Mouse (Mus musculus) brown adipose tissue, adult 24 weeks (tissue): Measurements from ENCODE around the gene Il2ra. TPM values are rescaled to one million over a fixed set of nuclear protein-coding genes. Genes with fewer than 3 reads are reported as not detected.
A peak's percentile ranks its signal among the peaks of the same experiment; 100 is the strongest.

ENCODE experiments used
- H3K27ac ChIP-seq: fragments of 200-500 bp; replicated peaks from 2 replicates; pipeline ENCODE4 v1.5.1; 2012; ENCODE audit warnings: low read depth, mild to moderate bottlenecking, low read length
- H3K4me1 ChIP-seq: fragments of 200-500 bp; 2 replicates; pipeline ENCODE4 v1.6.1; 2012; ENCODE audit warnings: low read length, mixed read lengths; ENCODE audit not compliant: control insufficient read depth, insufficient read depth, insufficient read length
- H3K4me3 ChIP-seq: fragments of 200-500 bp; 2 replicates; pipeline ENCODE4 v1.5.1; 2012; ENCODE audit warnings: low read depth, mild to moderate bottlenecking, low read length, moderate library complexity; ENCODE audit not compliant: insufficient read depth
- polyA plus RNA-seq: library from polyadenylated mRNA; stranded (reverse); fragments of >200 nt; gene quantifications from 2 replicates; pipeline ENCODE4 v1.2.4, GENCODE M21; 2012; ENCODE audit not compliant: missing spikeins, insufficient read depth, insufficient read length

The Il2ra gene
- polyA plus RNA-seq, 1 experiment = 0.32 TPM

GRCm38 (mm10) chr2:11663961-11664360 lies 21.4 kb downstream of the Il2ra start:
- Histone ChIP-seq H3K4me1 (no peaks in the 10 kb centered on the region; the same call in 1 of the 2 replicates), H3K4me3 (no peak overlapping the region), H3K27ac (peak overlapping the region; percentile 87)

GRCm38 (mm10) chr2:11664367-11664766 lies 21.8 kb downstream of the Il2ra start:
- H3K27ac ChIP-seq = peak overlapping the region; percentile 87
- H3K4me3 ChIP-seq = peak overlapping the region; percentile 27
- H3K4me1 ChIP-seq = no peaks in the 10 kb centered on the region; the same call in 1 of the 2 replicates

- no peaks in the 10 kb centered on the region; the same call in 1 of the 2 replicates for H3K4me1 ChIP-seq
- peak overlapping the region; percentile 27 for H3K4me3 ChIP-seq
- peak overlapping the region; percentile 87 for H3K27ac ChIP-seq
These were observed 22.2 kb downstream of the Il2ra start for GRCm38 (mm10) chr2:11664806-11665205.

GRCm38 (mm10) chr2:11665326-11665725 lies 22.7 kb downstream of the Il2ra start:
- H3K4me3 ChIP-seq = no peak overlapping the region

GRCm38 (mm10) chr2:11672144-11672543 lies 29.5 kb downstream of the Il2ra start:
- no peak overlapping the region for H3K4me3 ChIP-seq

More at GRCm38 (mm10) chr2:11665326-11665725, 22.7 kb downstream of the Il2ra start:
- peak overlapping the region; percentile 54 for H3K27ac ChIP-seq
- no peaks in the 10 kb centered on the region; the same call in 1 of the 2 replicates for H3K4me1 ChIP-seq

GRCm38 (mm10) chr2:11679626-11680025 lies 37.0 kb downstream of the Il2ra start:
- Histone ChIP-seq H3K4me3 (no peak overlapping the region), H3K27ac (0 out of 2 replicates have a peak overlapping the region, but pooled peaks have one; percentile 27), H3K4me1 (no peaks in the 10 kb centered on the region)

More at GRCm38 (mm10) chr2:11672144-11672543, 29.5 kb downstream of the Il2ra start:
- no peak overlapping the region for H3K27ac ChIP-seq
- H3K4me1 ChIP-seq = no peaks in the 10 kb centered on the region

GRCm38 (mm10) chr2:11682712-11683111 lies 40.1 kb downstream of the Il2ra start:
- H3K4me1 ChIP-seq = no peaks in the 10 kb centered on the region
- no peak overlapping the region for H3K27ac ChIP-seq
- H3K4me3 ChIP-seq = no peak overlapping the region

GRCm38 (mm10) chr2:11686512-11686911 lies 43.9 kb downstream of the Il2ra start:
- H3K4me3 ChIP-seq = no peak overlapping the region
- H3K4me1 ChIP-seq = no peaks in the 10 kb centered on the region
- H3K27ac ChIP-seq = no peak overlapping the region

GRCm38 (mm10) chr2:11687436-11687835 lies 44.8 kb downstream of the Il2ra start:
- Histone ChIP-seq H3K4me3 (no peak overlapping the region), H3K27ac (no peak overlapping the region), H3K4me1 (no peaks in the 10 kb centered on the region)

- peak overlapping the region; percentile 26; the same call in 1 of the 2 replicates for H3K27ac ChIP-seq
- H3K4me3 ChIP-seq = no peak overlapping the region
- peaks cover 4% of the 10 kb centered on the region; the same call in 1 of the 2 replicates for H3K4me1 ChIP-seq
These were observed 47.7 kb downstream of the Il2ra start for GRCm38 (mm10) chr2:11690201-11690890.

GRCm38 (mm10) chr2:11693352-11693751 lies 50.7 kb downstream of the Il2ra start:
- Histone ChIP-seq H3K4me1 (peaks cover 4% of the 10 kb centered on the region; the same call in 1 of the 2 replicates), H3K4me3 (no peak overlapping the region), H3K27ac (peak overlapping the region; percentile 99)

- Histone ChIP-seq H3K4me3 (no peak overlapping the region), H3K4me1 (peaks cover 7% of the 10 kb centered on the region), H3K27ac (peak overlapping the region; percentile 86)
These were observed 51.5 kb downstream of the Il2ra start for GRCm38 (mm10) chr2:11694104-11694503.

GRCm38 (mm10) chr2:11695867-11696266 lies 53.3 kb downstream of the Il2ra start:
- H3K27ac ChIP-seq = no peak overlapping the region
- peaks cover 8% of the 10 kb centered on the region for H3K4me1 ChIP-seq
- H3K4me3 ChIP-seq = no peak overlapping the region

GRCm38 (mm10) chr2:11698994-11699393 lies 56.4 kb downstream of the Il2ra start:
- H3K4me1 ChIP-seq = peaks cover 5% of the 10 kb centered on the region
- H3K4me3 ChIP-seq = no peak overlapping the region
- peak overlapping the region; percentile 63 for H3K27ac ChIP-seq

- no peak overlapping the region for H3K4me3 ChIP-seq
- no peak overlapping the region for H3K27ac ChIP-seq
- peaks cover 7% of the 10 kb centered on the region; the same call in 1 of the 2 replicates for H3K4me1 ChIP-seq
These were observed 57.3 kb downstream of the Il2ra start for GRCm38 (mm10) chr2:11699905-11700304.
